Mouse (Mus musculus) skeletal muscle tissue, adult 2 months (tissue): ENCODE data around the gene Mrgpre.

Experiments used
- DNase-seq: peaks from one replicate; pipeline ENCODE4 v3.0.0-alpha.2; 2012; ENCODE audit warnings: low read depth, low spot score

Mrgpre gene

GRCm38 (mm10) chr7:143777375-143777774, 6.9 kb downstream of the Mrgpre start:
- DNase-seq: no peak

DNA sequence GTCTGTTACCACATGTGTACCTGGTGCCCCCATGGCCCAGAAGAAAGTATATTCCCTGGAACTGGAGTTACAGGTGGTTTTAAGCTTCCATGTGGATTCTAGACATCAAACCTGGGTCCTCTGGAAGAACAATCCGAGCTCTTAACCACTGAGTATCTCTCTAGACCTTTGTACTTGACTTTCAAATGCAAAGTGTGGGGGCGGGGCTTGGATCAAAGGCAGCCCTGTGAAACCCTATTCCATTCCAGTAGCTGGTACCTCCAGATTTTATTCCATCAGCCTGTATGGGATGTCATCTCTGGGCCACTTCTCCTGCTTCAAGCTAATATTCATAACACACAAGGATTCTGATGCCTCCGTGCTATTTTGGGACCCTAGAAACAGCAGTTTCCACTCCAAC, 8.2 kb downstream of the Mrgpre start:
- DNase-seq: no peak

DNA sequence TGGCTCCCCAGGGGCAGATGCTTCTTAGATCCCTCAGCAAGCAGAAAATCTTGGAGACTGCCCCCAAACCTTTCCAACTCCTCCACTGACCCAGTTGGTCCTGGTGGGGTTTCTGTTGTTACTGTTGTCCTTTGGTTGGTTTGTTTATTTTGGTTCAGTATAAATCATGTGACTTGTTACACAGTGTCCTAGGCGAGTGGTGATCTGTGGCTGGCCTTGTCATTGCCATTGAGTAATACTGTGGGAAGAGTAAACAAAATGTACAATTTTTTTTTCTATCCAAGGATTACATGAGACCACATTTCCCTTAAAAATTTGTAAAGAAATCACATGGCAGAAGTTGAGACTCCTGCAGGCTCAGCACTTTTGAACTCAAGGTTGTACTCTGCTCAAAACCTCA, 14.8 kb downstream of the Mrgpre start:
- DNase-seq: no peak

- DNase-seq: no peak
Observed at GRCm38 (mm10) chr7:143768267-143768666, 16.0 kb downstream of the Mrgpre start.

- no peak for DNase-seq
Observed at GRCm38 (mm10) chr7:143766893-143767292, 17.4 kb downstream of the Mrgpre start, which contains the start of gene Mrgprg. Mrgprg (minus strand) TSS chr7:143766993.

- no peak for DNase-seq
Observed at GRCm38 (mm10) chr7:143764876-143765530, 19.3 kb downstream of the Mrgpre start.

GRCm38 (mm10) chr7:143763794-143764193, 20.5 kb downstream of the Mrgpre start:
- DNase-seq: peak; percentile 47

GRCm38 (mm10) chr7:143758956-143759355, 25.3 kb downstream of the Mrgpre start:
- DNase-seq: no peak

- no peak for DNase-seq
Observed at GRCm38 (mm10) chr7:143757696-143758095, 26.6 kb downstream of the Mrgpre start.

- DNase-seq: peak; percentile 70
Observed at GRCm38 (mm10) chr7:143757027-143757390, 27.3 kb downstream of the Mrgpre start.

- DNase-seq: no peak
Observed at GRCm38 (mm10) chr7:143756125-143757026, 27.9 kb downstream of the Mrgpre start, which contains the start of gene Osbpl5. Osbpl5 (minus strand) TSS chr7:143756985.

GRCm38 (mm10) chr7:143755357-143756124, 28.8 kb downstream of the Mrgpre start:
- DNase-seq: no peak

- peak; percentile 51 for DNase-seq
Observed at GRCm38 (mm10) chr7:143753990-143754715, 30.1 kb downstream of the Mrgpre start.

- DNase-seq: no peak
Observed at GRCm38 (mm10) chr7:143752606-143753005, 31.7 kb downstream of the Mrgpre start.

GRCm38 (mm10) chr7:143752056-143752455, 32.2 kb downstream of the Mrgpre start:
- DNase-seq: no peak

DNA sequence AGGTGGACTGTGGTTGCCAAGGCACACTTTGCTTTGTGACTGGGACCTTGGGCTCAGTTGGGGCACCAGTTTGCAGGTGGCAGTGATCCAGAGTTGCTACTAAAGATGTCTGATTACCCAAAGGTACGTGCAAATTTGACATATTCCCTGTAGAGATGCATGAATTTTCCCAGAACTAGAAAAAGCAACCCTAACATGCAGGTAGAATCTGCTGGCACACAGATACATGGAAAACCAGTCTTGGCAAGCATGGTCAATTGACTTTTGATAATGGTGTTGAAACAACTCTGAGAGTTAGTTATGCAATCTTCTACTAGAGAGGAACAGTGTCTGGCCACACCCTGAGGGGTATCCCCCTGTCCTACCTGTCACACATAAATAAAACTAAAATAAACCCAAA, 32.9 kb downstream of the Mrgpre start:
- no peak for DNase-seq

DNA sequence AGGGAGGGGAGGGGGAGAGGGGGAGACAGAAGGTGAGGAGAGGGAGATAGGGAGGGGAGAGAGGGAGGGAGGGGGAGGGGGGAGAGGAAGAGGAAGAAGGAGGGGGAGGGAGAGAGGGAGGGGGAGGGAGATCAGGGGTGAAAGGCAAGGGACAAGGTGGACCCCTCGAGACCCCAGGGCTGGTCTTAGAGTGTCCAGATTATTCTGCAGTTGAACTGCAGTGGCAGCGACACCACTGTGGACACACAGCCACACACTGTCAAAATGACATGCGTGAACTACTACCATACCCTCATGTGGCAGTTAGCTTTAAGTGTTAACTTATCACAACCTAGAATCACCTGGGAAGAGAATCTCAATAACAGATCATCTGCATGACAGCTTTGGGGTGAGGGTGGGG, 35.3 kb downstream of the Mrgpre start:
- DNase-seq: no peak

- peak; percentile 82 for DNase-seq
Observed at GRCm38 (mm10) chr7:143748041-143748868, 36.0 kb downstream of the Mrgpre start.

DNA sequence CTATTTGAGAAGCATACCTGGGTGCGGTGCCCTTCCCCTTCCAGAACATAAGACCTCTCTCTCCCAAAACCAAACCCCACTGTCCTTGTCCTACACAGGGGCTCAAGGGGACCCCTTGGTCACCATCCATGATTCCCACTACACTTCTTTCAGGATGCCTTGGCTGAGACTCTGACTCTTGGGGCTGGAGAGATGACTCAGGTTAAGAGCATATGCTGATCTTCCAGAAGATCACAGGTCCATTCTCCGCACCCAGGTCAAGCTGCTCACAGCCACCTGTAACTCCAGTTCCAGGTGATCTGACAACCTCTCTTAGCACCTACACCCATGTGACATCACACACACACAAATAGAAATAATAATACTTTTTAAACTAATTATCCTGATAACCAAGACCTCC, 43.6 kb downstream of the Mrgpre start:
- DNase-seq: no peak
